Mouse (Mus musculus) C3H10T1/2 (cell line): ENCODE measurements around the gene Ucn. TPM values are rescaled to one million over a fixed set of nuclear protein-coding genes. Genes with fewer than 3 reads are reported as not detected.

Source experiments
- polyA plus RNA-seq, 2 experiments: library from polyadenylated mRNA; unstranded; fragments of >200 nt; fragmentation: generic; extraction: Trizol; gene quantifications; one replicate each; pipeline ENCODE4 v1.2.1; 2012; ENCODE audit warnings: missing spikeins in 2 of 2

Ucn gene
- not detected for polyA plus RNA-seq

DNA sequence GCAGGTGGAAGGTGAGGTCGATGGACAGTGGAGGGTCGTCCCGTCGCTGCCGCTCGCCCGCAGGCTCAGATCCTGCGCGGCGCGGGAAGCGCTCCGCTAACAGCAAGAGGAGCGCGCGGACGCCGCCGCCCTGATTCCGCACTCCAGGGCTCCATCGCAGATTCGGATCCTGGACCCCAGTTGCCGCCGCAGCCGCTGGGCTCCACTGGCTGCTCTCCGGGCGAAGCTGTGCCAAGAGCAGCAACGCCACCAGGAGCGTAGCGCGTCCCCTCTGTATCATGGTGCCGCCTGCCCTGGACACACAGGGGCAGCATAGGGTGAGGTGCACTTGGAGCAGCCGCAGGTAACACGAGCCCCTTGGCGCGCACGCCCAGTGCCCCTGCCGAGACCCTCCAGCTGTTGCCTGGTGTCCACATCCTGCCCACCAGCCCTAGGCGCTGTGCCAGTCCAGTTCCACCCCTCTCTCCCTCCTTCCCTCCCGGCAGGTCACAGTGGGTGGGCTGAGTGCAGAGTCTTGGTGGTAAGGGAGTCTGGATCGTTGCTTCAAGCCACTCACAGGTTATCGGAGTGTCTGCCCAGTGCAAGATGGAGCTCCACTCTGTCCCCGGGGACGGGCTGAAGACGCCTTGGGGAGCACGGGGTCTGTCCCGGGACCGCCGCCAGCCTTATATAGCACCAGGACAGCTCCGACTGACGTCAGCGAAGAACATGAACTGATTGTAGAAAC, at the start of gene Ucn:
Gene Ucn, minus strand, starts transcription at position 589 of the 727 bp plus-strand sequence.

DNA sequence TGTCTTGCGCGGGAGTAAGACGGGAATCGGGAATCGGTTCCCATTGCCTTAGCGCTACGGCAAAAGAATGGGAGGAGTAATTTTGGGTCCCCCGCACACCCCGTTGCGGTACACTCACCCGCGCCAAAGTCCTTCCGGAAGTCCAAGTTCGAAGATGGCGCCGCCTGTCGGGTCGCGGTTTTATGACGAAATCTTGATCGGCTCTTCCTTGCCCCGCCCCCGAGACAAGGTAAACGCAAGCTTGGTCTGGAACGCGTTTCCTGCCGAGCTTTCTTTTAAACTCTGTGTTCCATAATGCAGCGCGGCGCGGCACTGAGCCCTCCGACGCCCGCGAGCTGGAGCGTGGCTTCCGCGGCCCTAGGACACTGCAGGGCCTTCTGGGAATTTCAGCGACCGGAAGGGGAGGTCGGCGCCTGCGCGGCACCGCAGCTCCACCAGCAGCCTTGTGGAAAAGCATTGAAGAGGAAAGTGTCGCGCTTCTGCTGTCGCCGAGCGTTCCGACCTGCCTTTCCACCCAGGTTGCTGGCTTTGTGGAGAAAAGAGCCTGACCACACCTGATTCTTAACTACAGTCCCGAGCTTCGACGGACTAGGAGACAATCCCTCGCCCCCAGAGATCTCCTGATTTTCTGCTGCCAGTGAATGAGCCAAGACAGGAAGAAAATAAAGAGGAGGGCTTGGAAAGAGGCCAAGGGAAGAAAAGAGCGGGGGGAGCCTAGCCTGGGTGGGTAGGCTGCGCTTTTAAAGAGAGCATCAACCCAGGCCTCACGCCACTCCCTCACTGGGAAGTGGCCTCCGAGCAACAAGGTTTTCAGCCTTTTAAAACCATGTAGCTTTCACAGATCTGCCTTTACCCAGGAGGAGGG, 41.4 kb upstream of the Ucn start, which contains the start of the genes Gm29609 and Gtf3c2:
Gene Gm29609, minus strand, starts transcription at position 146 of the 865 bp plus-strand sequence.
Gene Gtf3c2, minus strand, starts transcription at position 379 of the 865 bp plus-strand sequence.

DNA sequence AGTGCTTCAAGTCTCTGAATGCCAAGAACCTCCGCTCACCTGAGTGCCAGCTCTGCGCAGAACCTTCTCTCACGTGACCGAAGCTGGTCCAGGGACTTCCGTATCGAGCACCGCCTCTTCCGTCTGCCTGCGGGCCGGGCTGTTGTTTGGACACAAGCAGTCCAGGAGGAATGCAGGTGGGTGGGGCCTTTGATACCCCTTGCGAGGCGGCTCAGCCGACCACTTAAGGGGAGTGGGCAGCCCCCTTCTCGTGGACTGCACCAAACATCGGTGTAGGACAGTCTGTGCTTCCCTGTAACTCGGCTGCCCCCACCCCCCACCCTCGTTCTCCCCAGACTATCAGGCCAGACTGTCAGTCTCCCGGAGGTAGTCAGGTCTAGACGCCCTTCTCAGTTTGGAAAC, 15.5 kb upstream of the Ucn start, which contains the start of gene Mpv17:
Gene Mpv17, minus strand, starts transcription at position 100 of the 402 bp plus-strand sequence.

DNA sequence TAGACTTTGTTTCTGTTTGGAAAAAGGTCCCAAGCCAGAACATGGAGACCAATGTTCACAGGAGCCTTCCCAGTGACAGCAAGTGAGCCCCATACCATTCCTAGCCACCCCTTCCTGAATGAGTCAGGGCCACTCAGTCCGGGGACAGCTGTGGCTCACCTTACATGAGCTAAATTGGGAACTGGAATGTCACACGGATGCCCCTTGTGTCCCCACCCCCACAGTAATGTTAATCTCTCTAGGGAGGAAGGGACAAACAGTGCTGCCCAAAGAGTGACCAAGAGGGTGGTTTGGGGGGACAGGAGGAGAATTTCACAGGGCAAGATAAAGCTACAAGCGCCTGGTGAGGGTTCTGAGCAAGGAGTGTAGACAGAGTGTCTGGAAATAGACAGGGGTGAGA, 22.3 kb downstream of the Ucn start, which contains the start of gene Trim54:
Gene Trim54, plus strand, starts transcription at position 359 of the 400 bp plus-strand sequence.

DNA sequence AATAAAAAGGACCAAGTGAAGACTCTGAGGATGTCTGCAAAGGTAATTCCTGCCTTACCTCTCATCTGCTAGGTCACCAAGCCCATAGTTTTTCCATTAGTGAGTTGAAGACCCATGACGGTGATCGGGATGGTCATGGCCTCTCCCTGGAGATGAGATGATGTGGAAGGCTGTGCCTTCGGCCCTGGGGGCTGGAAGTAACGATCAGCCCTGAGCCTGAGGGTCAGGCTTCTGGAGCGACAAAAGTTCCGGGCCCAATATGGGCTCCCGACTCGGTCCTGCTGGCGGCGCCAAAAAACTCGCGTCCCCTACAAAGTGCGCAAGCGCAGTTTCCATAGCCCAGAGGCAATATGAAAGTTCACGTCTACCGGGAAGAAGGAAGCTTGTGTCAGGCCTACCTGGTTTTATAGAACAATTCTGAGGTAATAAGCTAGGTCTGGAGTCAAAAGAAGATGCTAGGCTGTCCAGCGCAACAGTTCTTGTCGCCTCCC, 30.6 kb downstream of the Ucn start, which contains the start of gene Slc30a3:
Gene Slc30a3, minus strand, starts transcription at position 238 of the 491 bp plus-strand sequence.

DNA sequence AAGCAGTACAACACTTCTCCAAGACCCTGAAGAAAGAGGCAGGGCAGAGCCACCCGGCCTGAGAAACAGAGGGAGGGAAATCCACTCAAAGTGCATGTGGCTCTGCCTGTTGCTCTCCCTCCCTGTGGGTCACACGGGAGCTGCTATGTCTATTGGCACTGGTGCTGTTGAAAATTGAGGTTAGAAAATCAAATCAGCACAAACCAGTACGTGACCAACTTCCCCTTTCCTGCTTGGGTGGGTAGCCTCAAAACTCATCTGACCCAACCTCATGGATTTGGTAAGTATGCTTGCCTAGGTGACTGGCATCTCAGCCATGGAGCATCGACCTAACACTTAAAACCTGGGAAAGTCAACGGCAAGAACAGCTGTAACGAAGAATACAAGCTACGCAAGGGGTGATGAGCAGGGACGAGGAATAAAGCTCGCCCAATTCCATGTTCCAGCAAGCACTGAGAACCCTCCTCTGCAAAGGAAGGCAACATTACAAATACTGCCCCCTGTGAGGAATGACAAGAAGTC, 32.8 kb downstream of the Ucn start, which contains the start of gene Dnajc5g:
Gene Dnajc5g, plus strand, starts transcription at position 472 of the 522 bp plus-strand sequence.

Other genes starting within 250 kb of the Ucn start
- 100 to 1,000 TPM; 358 to 516 TPM for gene Ost4, start 231.0 kb downstream of the Ucn start, polyA plus RNA-seq
- gene Emilin1, start 225.4 kb downstream of the Ucn start, polyA plus RNA-seq, result 100 to 1,000 TPM in 1 of 2 experiments, 10 to 100 TPM in 1; 72.2 to 299 TPM
- 10 to 100 TPM in 1 of 2 experiments, 1 to 10 TPM in 1; 4.2 to 16.0 TPM for gene Khk, start 217.4 kb downstream of the Ucn start, polyA plus RNA-seq
- gene Cgref1, start 193.2 kb downstream of the Ucn start, polyA plus RNA-seq, result 10 to 100 TPM in 1 of 2 experiments, 1 to 10 TPM in 1; 7.5 to 26.7 TPM
- gene Preb, start 178.5 kb downstream of the Ucn start, polyA plus RNA-seq, result 100 to 1,000 TPM; 101 to 115 TPM
- under 1 TPM; 0.01 to 0.09 TPM for gene Tcf23, start 170.2 kb downstream of the Ucn start, polyA plus RNA-seq
- 100 to 1,000 TPM in 1 of 2 experiments, 10 to 100 TPM in 1; 87.3 to 332 TPM for gene Atraid, start 90.5 kb downstream of the Ucn start, polyA plus RNA-seq
- 1 to 10 TPM; 4.7 to 5.6 TPM for gene Slc5a6, start 89.9 kb downstream of the Ucn start, polyA plus RNA-seq
- gene Cad, start 84.0 kb downstream of the Ucn start, polyA plus RNA-seq, result 10 to 100 TPM; 17.9 to 34.9 TPM
- gene Dnajc5g, start 32.5 kb downstream of the Ucn start, polyA plus RNA-seq, result not detected
- 1 to 10 TPM in 1 of 2 experiments, under 1 TPM in 1; 0.47 to 3.0 TPM for gene Slc30a3, start 30.6 kb downstream of the Ucn start, polyA plus RNA-seq
- gene Trim54, start 22.1 kb downstream of the Ucn start, polyA plus RNA-seq, result under 1 TPM; 0.04 to 0.61 TPM
- gene Mpv17, start 15.4 kb upstream of the Ucn start, polyA plus RNA-seq, result 10 to 100 TPM; 21.8 to 85.3 TPM
- gene Gm29609, start 41.1 kb upstream of the Ucn start, polyA plus RNA-seq, result 1 to 10 TPM in 1 of 2 experiments, under 1 TPM in 1; 0.32 to 2.0 TPM
- 10 to 100 TPM; 17.7 to 36.2 TPM for gene Gtf3c2, start 41.3 kb upstream of the Ucn start, polyA plus RNA-seq
- 100 to 1,000 TPM; 166 to 169 TPM for gene Snx17, start 54.4 kb upstream of the Ucn start, polyA plus RNA-seq
- 10 to 100 TPM; 36.4 to 57.5 TPM for gene Eif2b4, start 54.6 kb upstream of the Ucn start, polyA plus RNA-seq
- 10 to 100 TPM in 1 of 2 experiments, 1 to 10 TPM in 1; 8.8 to 22.4 TPM for gene Zfp513, start 63.5 kb upstream of the Ucn start, polyA plus RNA-seq
- gene Ppm1g, start 81.9 kb upstream of the Ucn start, polyA plus RNA-seq, result 100 to 1,000 TPM in 1 of 2 experiments, 10 to 100 TPM in 1; 90.1 to 144 TPM
- gene Nrbp1, start 102.0 kb upstream of the Ucn start, polyA plus RNA-seq, result 100 to 1,000 TPM in 1 of 2 experiments, 10 to 100 TPM in 1; 54.1 to 114 TPM
- under 1 TPM in 1 of 2 experiments, not detected in 1; 0.33 TPM for gene Gm9970, start 102.4 kb upstream of the Ucn start, polyA plus RNA-seq
- 1 to 10 TPM in 1 of 2 experiments, under 1 TPM in 1; 0.06 to 4.5 TPM for gene Krtcap3, start 112.9 kb upstream of the Ucn start, polyA plus RNA-seq
- 10 to 100 TPM in 1 of 2 experiments, 1 to 10 TPM in 1; 6.9 to 36.9 TPM for gene Ift172, start 152.3 kb upstream of the Ucn start, polyA plus RNA-seq
- gene Fndc4, start 157.3 kb upstream of the Ucn start, polyA plus RNA-seq, result 10 to 100 TPM; 18.9 to 26.1 TPM
- not detected for gene Gckr, start 158.6 kb upstream of the Ucn start, polyA plus RNA-seq